14 mouse cellular contexts compared by ENCODE assay signal in genomic region chr8:119918155-119918567, GRCm38 (mm10). TPM values are rescaled to one million over a fixed set of nuclear protein-coding genes. Genes with fewer than 3 reads are reported as not detected.
DNase-seq lines count a peak whose midpoint lies in the region; ATAC-seq and TF ChIP-seq lines count a peak whose summit lies in the region.
"Had no signal": no experiment of that assay in that cellular context is flagged by ENCODE, and none has a peak within 500 bp of the region (broad histone marks: within the 10 kb centered on the region; RNA-seq: fewer than 3 reads in every experiment).

No protein-coding gene starts in this region.

- no peak overlapping the region for H3K4me2 ChIP-seq in heart, embryonic 11.5 days
- H3K4me2 ChIP-seq in stomach, embryonic 14.5 days (replicated peaks; ENCODE audit: low read depth, low read length), result no peak overlapping the region
- no peak overlapping the region for H3K4me2 ChIP-seq in stomach, postnatal 0 days (replicated peaks; ENCODE audit: low read depth)
- peak overlapping the region; percentile 71 for H3K4me2 ChIP-seq in liver, embryonic 16.5 days (ENCODE audit: low read depth, low read length)
- H3K4me2 ChIP-seq: limb, embryonic 12.5 days had no signal

- peak; percentile 91 for ATAC-seq in heart, embryonic 11.5 days (replicated peaks; ENCODE audit: insufficient number of reproducible peaks, low FRiP score, low TSS enrichment)
- peak; percentile 84; the same call in 1 of the 2 replicates for ATAC-seq in stomach, embryonic 14.5 days (ENCODE audit: insufficient number of reproducible peaks, insufficient read depth, low FRiP score, low read depth)
- no peak for ATAC-seq in stomach, postnatal 0 days (ENCODE audit: low FRiP score, low TSS enrichment)
- ATAC-seq in liver, embryonic 16.5 days (ENCODE audit: low read depth), result peak; percentile 99

- no peak for DNase-seq in heart, postnatal 25 days (ENCODE audit: low spot score)
- DNase-seq in stomach, postnatal 0 days (ENCODE audit: low spot score), result no peak
- no peak for DNase-seq in right cerebral cortex, postnatal 10 days (ENCODE audit: low spot score in 2 of 2)
- DNase-seq in forebrain, embryonic 10.5 days (ENCODE audit: extremely low spot score, low spot score), result no peak
- DNase-seq in thymus, postnatal 0 days (ENCODE audit: low spot score), result no peak
- DNase-seq: adrenal gland, postnatal 25 days; cerebellum, adult 11-12 months; embryo, embryonic 11 days; kidney, postnatal 14 days; right cerebral cortex, postnatal 25 days had no signal

- H3K27me3 ChIP-seq in heart, embryonic 11.5 days (ENCODE audit: control insufficient read depth, insufficient read depth, low read length), result no peaks in the 10 kb centered on the region
- no peaks in the 10 kb centered on the region for H3K27me3 ChIP-seq in stomach, embryonic 14.5 days (ENCODE audit: control insufficient read depth, insufficient read depth, low read length)
- no peaks in the 10 kb centered on the region for H3K27me3 ChIP-seq in stomach, postnatal 0 days (ENCODE audit: control insufficient read depth, insufficient read depth, low read length)
- H3K27me3 ChIP-seq in liver, embryonic 16.5 days (ENCODE audit: control insufficient read depth, insufficient read depth, low read depth, low read length), result no peaks in the 10 kb centered on the region
- no peaks in the 10 kb centered on the region for H3K27me3 ChIP-seq in forebrain, embryonic 10.5 days (ENCODE audit: poor library complexity, severe bottlenecking)
- H3K27me3 ChIP-seq: limb, embryonic 12.5 days had no signal

- H3K36me3 ChIP-seq in heart, embryonic 11.5 days (ENCODE audit: control insufficient read depth, insufficient read depth, low read length), result no peaks in the 10 kb centered on the region
- H3K36me3 ChIP-seq in stomach, embryonic 14.5 days (ENCODE audit: control insufficient read depth, insufficient read depth, low read length), result no peaks in the 10 kb centered on the region
- no peaks in the 10 kb centered on the region for H3K36me3 ChIP-seq in stomach, postnatal 0 days (ENCODE audit: control insufficient read depth, insufficient read depth, low read length)
- no peaks in the 10 kb centered on the region for H3K36me3 ChIP-seq in liver, embryonic 16.5 days (ENCODE audit: control insufficient read depth, insufficient read depth)
- peaks cover 51% of the 10 kb centered on the region for H3K36me3 ChIP-seq in forebrain, embryonic 10.5 days (replicated peaks)

- intact Hi-C loops in heart, postnatal 25 days (cut with DNase I), result no loop called here

- TF ChIP-seq CTCF in stomach, postnatal 0 days (IDR thresholded peaks at IDR 0.05; ENCODE audit: low read depth), result no peak

- H3K27ac ChIP-seq in heart, embryonic 11.5 days (ENCODE audit: low read depth, low read length), result peak overlapping the region; percentile 77
- no peak overlapping the region for H3K27ac ChIP-seq in stomach, embryonic 14.5 days (ENCODE audit: low read length)
- H3K27ac ChIP-seq in stomach, postnatal 0 days (replicated peaks), result no peak overlapping the region
- peak overlapping the region; percentile 93 for H3K27ac ChIP-seq in liver, embryonic 16.5 days (ENCODE audit: low read length)
- no peak overlapping the region for H3K27ac ChIP-seq in forebrain, embryonic 10.5 days
- H3K27ac ChIP-seq: limb, embryonic 12.5 days had no signal

- H3K9ac ChIP-seq in heart, embryonic 11.5 days (ENCODE audit: low read depth, low read length), result no peak overlapping the region
- H3K9ac ChIP-seq in stomach, embryonic 14.5 days (replicated peaks; ENCODE audit: low read depth, low read length), result no peak overlapping the region
- H3K9ac ChIP-seq in stomach, postnatal 0 days (ENCODE audit: low read length), result no peak overlapping the region
- peak overlapping the region; percentile 64 for H3K9ac ChIP-seq in liver, embryonic 16.5 days (ENCODE audit: low read depth, low read length)
- H3K9ac ChIP-seq: limb, embryonic 12.5 days had no signal

- no peaks in the 10 kb centered on the region for H3K9me3 ChIP-seq in heart, embryonic 11.5 days (replicated peaks; ENCODE audit: control insufficient read depth, low read length)
- H3K9me3 ChIP-seq in stomach, embryonic 14.5 days (ENCODE audit: control insufficient read depth, low read depth, low read length), result no peaks in the 10 kb centered on the region
- no peaks in the 10 kb centered on the region for H3K9me3 ChIP-seq in stomach, postnatal 0 days (ENCODE audit: control insufficient read depth, low read length)
- H3K9me3 ChIP-seq in liver, embryonic 16.5 days (replicated peaks; ENCODE audit: control insufficient read depth, low read length), result no peaks in the 10 kb centered on the region
- no peaks in the 10 kb centered on the region for H3K9me3 ChIP-seq in forebrain, embryonic 10.5 days
- H3K9me3 ChIP-seq: limb, embryonic 12.5 days had no signal

- H3K4me3 ChIP-seq in heart, embryonic 11.5 days (ENCODE audit: low read depth, low read length), result no peak overlapping the region
- no peak overlapping the region for H3K4me3 ChIP-seq in stomach, embryonic 14.5 days (ENCODE audit: low read depth, low read length)
- H3K4me3 ChIP-seq in stomach, postnatal 0 days (ENCODE audit: low read depth, low read length), result no peak overlapping the region
- peak overlapping the region; percentile 47 for H3K4me3 ChIP-seq in liver, embryonic 16.5 days (ENCODE audit: low read depth, low read length)
- H3K4me3 ChIP-seq in forebrain, embryonic 10.5 days, result no peak overlapping the region
- H3K4me3 ChIP-seq: limb, embryonic 12.5 days had no signal

- WGBS in heart, embryonic 11.5 days (ENCODE audit: insufficient replicate concordance), result 5% methylated on average over 1 of the region's 1 CpGs
- WGBS in stomach, embryonic 14.5 days, result 63% methylated on average over 1 of the region's 1 CpGs
- 64% methylated on average over 1 of the region's 1 CpGs for WGBS in stomach, postnatal 0 days
- 25% methylated on average over 1 of the region's 1 CpGs for WGBS in liver, embryonic 16.5 days (ENCODE audit: insufficient replicate concordance)
- 87% methylated on average over 1 of the region's 1 CpGs for WGBS in forebrain, embryonic 10.5 days

- H3K4me1 ChIP-seq in heart, embryonic 11.5 days (ENCODE audit: control insufficient read depth, insufficient read depth, low read length), result peaks cover 41% of the 10 kb centered on the region
- H3K4me1 ChIP-seq in stomach, embryonic 14.5 days (ENCODE audit: control insufficient read depth, insufficient read depth, low read length), result peaks cover 32% of the 10 kb centered on the region; the same call in 1 of the 2 replicates
- no peaks in the 10 kb centered on the region; the same call in 1 of the 2 replicates for H3K4me1 ChIP-seq in stomach, postnatal 0 days (replicated peaks; ENCODE audit: control insufficient read depth, insufficient read depth)
- peaks cover 73% of the 10 kb centered on the region for H3K4me1 ChIP-seq in liver, embryonic 16.5 days (ENCODE audit: control insufficient read depth, low read depth, low read length)
- H3K4me1 ChIP-seq in forebrain, embryonic 10.5 days, result peaks cover 49% of the 10 kb centered on the region

- TF ChIP-seq EP300 in stomach, postnatal 0 days (optimal IDR thresholded peaks at IDR 0.05), result no peak

RNA-seq across cellular contexts. Expression of gene Gm20388, which starts 7.5 kb away (rescaled TPM):
- 6.4 TPM in 1 of 2 replicates, not detected in the other for polyA plus RNA-seq in heart, embryonic 11.5 days (2014; fragmentation: Nextera tagmentation; extraction: Ambion mirVana)
- total RNA-seq in heart, postnatal 25 days (2021), result 1 to 10 TPM in 1 of 2 experiments, not detected in 1; 2.7 TPM
- 6.2 and 11.4 TPM in 2 replicates for polyA plus RNA-seq in stomach, embryonic 14.5 days (2014; fragmentation: Nextera tagmentation; extraction: Ambion mirVana)
- not detected in 2 replicates for polyA plus RNA-seq in stomach, postnatal 0 days (2015; fragmentation: Nextera tagmentation; extraction: Ambion mirVana)
- 1.4 and 2.0 TPM in 2 replicates for polyA plus RNA-seq in liver, embryonic 16.5 days (2015; fragmentation: Nextera tagmentation; extraction: Ambion mirVana)
- polyA plus RNA-seq in forebrain, embryonic 10.5 days (2016; fragmentation: Nextera tagmentation; extraction: Ambion mirVana), result 1.2 and 5.5 TPM in 2 replicates
- polyA plus RNA-seq in thymus, postnatal 0 days (2015; fragmentation: Nextera tagmentation; extraction: Ambion mirVana), result not detected in 2 replicates
- polyA plus RNA-seq: limb, embryonic 12.5 days had no signal

RNA-seq across cellular contexts. Expression of gene Usp10, which starts 8.0 kb away (rescaled TPM):
- 99.2 and 104 TPM in 2 replicates for polyA plus RNA-seq in heart, embryonic 11.5 days (2014; fragmentation: Nextera tagmentation; extraction: Ambion mirVana)
- total RNA-seq in heart, postnatal 25 days (2021), result 10 to 100 TPM; 44.4 to 44.8 TPM
- 110 and 114 TPM in 2 replicates for polyA plus RNA-seq in stomach, embryonic 14.5 days (2014; fragmentation: Nextera tagmentation; extraction: Ambion mirVana)
- 54.5 and 57.2 TPM in 2 replicates for polyA plus RNA-seq in stomach, postnatal 0 days (2015; fragmentation: Nextera tagmentation; extraction: Ambion mirVana)
- 66.7 and 75.7 TPM in 2 replicates for polyA plus RNA-seq in liver, embryonic 16.5 days (2015; fragmentation: Nextera tagmentation; extraction: Ambion mirVana)
- polyA plus RNA-seq in forebrain, embryonic 10.5 days (2016; fragmentation: Nextera tagmentation; extraction: Ambion mirVana), result 251 and 264 TPM in 2 replicates
- 76.1 and 77.7 TPM in 2 replicates for polyA plus RNA-seq in thymus, postnatal 0 days (2015; fragmentation: Nextera tagmentation; extraction: Ambion mirVana)

RNA-seq across cellular contexts. Expression of gene Klhl36, which starts 56.1 kb away (rescaled TPM):
- polyA plus RNA-seq in heart, embryonic 11.5 days (2014; fragmentation: Nextera tagmentation; extraction: Ambion mirVana), result 8.6 and 8.9 TPM in 2 replicates
- 1 to 10 TPM; 2.3 to 3.3 TPM for total RNA-seq in heart, postnatal 25 days (2021)
- 11.2 and 15.6 TPM in 2 replicates for polyA plus RNA-seq in stomach, embryonic 14.5 days (2014; fragmentation: Nextera tagmentation; extraction: Ambion mirVana)
- polyA plus RNA-seq in stomach, postnatal 0 days (2015; fragmentation: Nextera tagmentation; extraction: Ambion mirVana), result 9.0 and 10.0 TPM in 2 replicates
- polyA plus RNA-seq in liver, embryonic 16.5 days (2015; fragmentation: Nextera tagmentation; extraction: Ambion mirVana), result 4.3 and 4.4 TPM in 2 replicates
- polyA plus RNA-seq in forebrain, embryonic 10.5 days (2016; fragmentation: Nextera tagmentation; extraction: Ambion mirVana), result 10.8 and 11.1 TPM in 2 replicates
- 19.1 and 20.5 TPM in 2 replicates for polyA plus RNA-seq in thymus, postnatal 0 days (2015; fragmentation: Nextera tagmentation; extraction: Ambion mirVana)

Comparison
In these comparisons a context has a peak if more than half of its experiments do, and no peak if none do; other contexts are left out.
1. H3K27ac ChIP-seq: peak in heart, embryonic 11.5 days (single experiment) and liver, embryonic 16.5 days (single experiment); none in stomach, embryonic 14.5 days (single experiment), stomach, postnatal 0 days (single experiment) and forebrain, embryonic 10.5 days (single experiment).